Mouse (Mus musculus): ENCODE data around the gene Ufsp1. TPM values are rescaled to one million over a fixed set of nuclear protein-coding genes. Genes with fewer than 3 reads are reported as not detected.

The Ufsp1 gene
- polyA plus RNA-seq, 1 experiment = 44.1 TPM

DNA sequence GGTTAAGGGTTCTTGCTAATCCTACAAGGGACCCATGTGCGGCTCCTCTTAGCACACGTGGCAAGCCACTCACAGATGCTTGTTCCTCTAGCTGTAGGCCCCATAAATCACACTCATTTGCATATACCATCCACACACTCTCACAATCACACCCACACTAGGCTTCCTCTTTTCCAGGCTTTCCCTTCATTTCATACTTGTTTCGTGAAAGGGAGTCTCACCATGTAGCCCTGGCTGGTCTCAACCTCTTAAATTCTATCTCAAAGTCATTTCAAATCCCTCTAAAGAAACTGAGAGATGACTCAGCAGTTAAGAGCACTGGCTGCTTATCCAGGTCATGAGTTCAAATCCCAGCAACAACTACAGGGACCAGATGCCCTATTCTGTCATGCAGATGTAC is 11.4 kb downstream of the Ufsp1 start:
- 41% methylated on average over 3 of the region's 3 CpGs for WGBS
- H3K4me3 ChIP-seq (ENCODE audit: control insufficient read depth, insufficient read depth, low read length) = no peak overlapping the region
- peaks cover 32% of the 10 kb centered on the region for H3K36me3 ChIP-seq (ENCODE audit: control insufficient read depth, insufficient read depth, low read length)
- H3K4me1 ChIP-seq (replicated peaks; ENCODE audit: control insufficient read depth, insufficient read depth, low read length) = peaks cover 11% of the 10 kb centered on the region
- no peak for DNase-seq
- H3K27ac ChIP-seq (ENCODE audit: control insufficient read depth, insufficient read depth, low read length) = no peak overlapping the region
- no peak for TF ChIP-seq CTCF (IDR thresholded peaks at IDR 0.05; ENCODE audit: borderline replicate concordance, control insufficient read depth, extremely low read depth, insufficient read depth, low read length, poor library complexity)
- no peak for TF ChIP-seq POLR2A (IDR thresholded peaks at IDR 0.05; ENCODE audit: control insufficient read depth, extremely low read depth, insufficient read depth, low read length, poor library complexity)
- H3K27me3 ChIP-seq (ENCODE audit: control insufficient read depth, insufficient read depth, low read length) = no peaks in the 10 kb centered on the region

GRCm38 (mm10) chr5:137306439-137307005 is 12.1 kb downstream of the Ufsp1 start:
- DNase-seq = no peak
- WGBS = under 1% methylated on average over 12 of the region's 12 CpGs
- Histone ChIP-seq H3K36me3 (ENCODE audit: control insufficient read depth, insufficient read depth, low read length) (peaks cover 25% of the 10 kb centered on the region), H3K27ac (ENCODE audit: control insufficient read depth, insufficient read depth, low read length) (peak overlapping the region; percentile 69), H3K4me3 (ENCODE audit: control insufficient read depth, insufficient read depth, low read length) (peak overlapping the region; percentile 98), H3K27me3 (ENCODE audit: control insufficient read depth, insufficient read depth, low read length) (no peaks in the 10 kb centered on the region), H3K4me1 (replicated peaks; ENCODE audit: control insufficient read depth, insufficient read depth, low read length) (peaks cover 11% of the 10 kb centered on the region)
- TF ChIP-seq POLR2A (IDR thresholded peaks at IDR 0.05; ENCODE audit: control insufficient read depth, extremely low read depth, insufficient read depth, low read length, poor library complexity) = no peak
- no peak for TF ChIP-seq CTCF (IDR thresholded peaks at IDR 0.05; ENCODE audit: borderline replicate concordance, control insufficient read depth, extremely low read depth, insufficient read depth, low read length, poor library complexity)

DNA sequence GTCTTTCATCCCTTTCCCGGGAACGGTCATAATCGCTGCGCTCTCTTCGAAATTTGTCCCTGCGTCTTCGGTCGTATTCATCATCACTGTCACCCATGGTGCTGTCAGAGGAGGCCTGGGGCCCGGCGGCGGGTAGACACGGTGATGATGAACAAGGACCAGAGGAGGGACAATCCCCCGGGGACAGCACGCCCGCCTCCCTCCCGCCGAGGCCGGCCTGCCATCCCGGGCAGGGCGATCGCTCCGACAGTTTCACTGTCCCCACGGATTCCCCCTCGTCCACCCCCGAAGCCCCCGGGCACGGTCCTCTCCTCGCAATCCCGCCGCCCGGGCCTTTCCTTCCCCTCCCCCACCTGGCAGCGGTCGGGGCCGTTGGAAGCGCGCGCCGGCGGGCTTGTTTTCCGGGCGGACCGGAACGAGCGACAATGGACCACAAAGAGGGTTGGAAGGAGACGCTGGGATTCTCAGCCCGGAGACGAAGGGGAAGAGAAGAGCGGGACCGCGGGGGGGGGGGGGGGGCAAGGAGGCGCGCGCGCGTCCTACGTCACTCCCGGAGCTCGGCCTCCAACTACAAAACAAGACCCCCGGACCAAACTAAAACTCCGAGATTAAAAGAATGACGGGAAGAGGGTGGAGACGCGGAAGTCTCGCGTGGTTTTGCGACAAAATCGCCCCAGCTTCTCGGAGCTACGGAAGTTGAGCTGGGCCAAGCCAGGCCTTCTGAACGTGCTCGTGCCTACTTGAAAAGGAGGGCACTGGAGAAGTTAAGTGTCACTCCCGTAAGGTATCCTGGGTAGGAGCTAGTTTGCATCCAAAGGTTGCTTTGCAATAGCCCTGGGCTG is 12.9 kb downstream of the Ufsp1 start, which contains the start of gene Srrt:
Gene Srrt, minus strand, starts transcription at position 604 of the 842 bp plus-strand sequence.
- Histone ChIP-seq H3K27ac (ENCODE audit: control insufficient read depth, insufficient read depth, low read length) (peak within 1 kb of the TSS; percentile 83), H3K4me3 (ENCODE audit: control insufficient read depth, insufficient read depth, low read length) (peak within 1 kb of the TSS; percentile 98), H3K4me1 (replicated peaks; ENCODE audit: control insufficient read depth, insufficient read depth, low read length) (peaks cover 11% of the 10 kb centered on the region), H3K36me3 (ENCODE audit: control insufficient read depth, insufficient read depth, low read length) (peaks cover 17% of the 10 kb centered on the region), H3K27me3 (ENCODE audit: control insufficient read depth, insufficient read depth, low read length) (no peaks in the 10 kb centered on the region)
- peak; percentile 91 for DNase-seq
- WGBS = under 1% methylated on average over 65 of the region's 72 CpGs
- TF ChIP-seq CTCF (IDR thresholded peaks at IDR 0.05; ENCODE audit: borderline replicate concordance, control insufficient read depth, extremely low read depth, insufficient read depth, low read length, poor library complexity) (0 out of 2 replicates have a peak, but pooled peaks have one; percentile 26), POLR2A (IDR thresholded peaks at IDR 0.05; ENCODE audit: control insufficient read depth, extremely low read depth, insufficient read depth, low read length, poor library complexity) (peak; percentile 69; the same call in 1 of the 2 replicates)

DNA sequence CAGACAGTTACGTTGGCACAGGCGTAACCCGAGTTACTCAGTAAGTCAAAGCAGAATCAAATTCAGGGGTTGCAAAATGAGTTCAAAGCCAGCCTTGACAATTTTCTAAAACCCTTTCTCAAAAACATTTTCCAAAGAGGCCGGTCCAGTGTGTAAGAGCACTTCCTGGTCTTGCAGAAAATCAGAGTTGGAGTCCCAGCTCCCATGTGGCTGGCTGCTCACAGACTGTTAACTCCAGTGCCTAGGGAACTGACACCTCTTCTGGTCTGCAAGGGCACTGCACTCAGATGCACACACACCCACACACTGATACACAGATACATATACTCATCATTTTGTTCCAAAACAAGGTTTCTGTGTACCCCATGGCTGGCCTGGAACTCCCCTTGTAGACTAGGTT is 13.9 kb downstream of the Ufsp1 start:
- peaks cover 12% of the 10 kb centered on the region for H3K4me1 ChIP-seq (replicated peaks; ENCODE audit: control insufficient read depth, insufficient read depth, low read length)
- no peak overlapping the region for H3K27ac ChIP-seq (ENCODE audit: control insufficient read depth, insufficient read depth, low read length)
- H3K36me3 ChIP-seq (ENCODE audit: control insufficient read depth, insufficient read depth, low read length) = peaks cover 7% of the 10 kb centered on the region; the same call in 1 of the 2 replicates
- DNase-seq = no peak
- no peak overlapping the region for H3K4me3 ChIP-seq (ENCODE audit: control insufficient read depth, insufficient read depth, low read length)
- WGBS = 98% methylated on average over 4 of the region's 4 CpGs
- TF ChIP-seq POLR2A (IDR thresholded peaks at IDR 0.05; ENCODE audit: control insufficient read depth, extremely low read depth, insufficient read depth, low read length, poor library complexity) = no peak
- no peak for TF ChIP-seq CTCF (IDR thresholded peaks at IDR 0.05; ENCODE audit: borderline replicate concordance, control insufficient read depth, extremely low read depth, insufficient read depth, low read length, poor library complexity)
- H3K27me3 ChIP-seq (ENCODE audit: control insufficient read depth, insufficient read depth, low read length) = no peaks in the 10 kb centered on the region

- Histone ChIP-seq H3K4me1 (replicated peaks; ENCODE audit: control insufficient read depth, insufficient read depth, low read length) (peaks cover 12% of the 10 kb centered on the region), H3K27me3 (ENCODE audit: control insufficient read depth, insufficient read depth, low read length) (no peaks in the 10 kb centered on the region), H3K36me3 (ENCODE audit: control insufficient read depth, insufficient read depth, low read length) (no peaks in the 10 kb centered on the region), H3K4me3 (ENCODE audit: control insufficient read depth, insufficient read depth, low read length) (peak overlapping the region; percentile 22), H3K27ac (ENCODE audit: control insufficient read depth, insufficient read depth, low read length) (no peak overlapping the region)
- TF ChIP-seq CTCF (IDR thresholded peaks at IDR 0.05; ENCODE audit: borderline replicate concordance, control insufficient read depth, extremely low read depth, insufficient read depth, low read length, poor library complexity) (no peak), POLR2A (IDR thresholded peaks at IDR 0.05; ENCODE audit: control insufficient read depth, extremely low read depth, insufficient read depth, low read length, poor library complexity) (no peak)
- no peak for DNase-seq
- 21% methylated on average over 22 of the region's 22 CpGs for WGBS
Observed at GRCm38 (mm10) chr5:137313466-137314192, 19.2 kb downstream of the Ufsp1 start.

Data from thymus, adult 2 months (tissue).